Mouse (Mus musculus) hindbrain, embryonic 11.5 days (tissue): ENCODE data around the gene Tpgs1. TPM values are rescaled to one million over a fixed set of nuclear protein-coding genes. Genes with fewer than 3 reads are reported as not detected.
"Not testable (repeated sequence)": the region's sequence is repeated elsewhere in the genome, so short reads cannot be mapped to it uniquely, and the experiment has no call there.

Experiments
- ATAC-seq: fragments of 200-750 bp; cut with Nextera tagmentation; 2 replicates; pipeline ENCODE4 v1.8.0; 2017; ENCODE audit warnings: mild to moderate bottlenecking, moderate TSS enrichment, moderate library complexity; ENCODE audit not compliant: low FRiP score
- DNase-seq: peaks from one replicate; pipeline ENCODE4 v3.0.0-alpha.2; 2015; ENCODE audit warnings: low spot score
- H3K27ac ChIP-seq: fragments of 300-500 bp; sonication (generic); 2 replicates; pipeline ENCODE4 v1.5.1; 2014; ENCODE audit warnings: mild to moderate bottlenecking, low read depth, low read length
- H3K27me3 ChIP-seq: fragments of 300-500 bp; sonication (generic); 2 replicates; pipeline ENCODE4 v1.6.1; 2014; ENCODE audit warnings: mild to moderate bottlenecking, low read length, moderate library complexity, mixed read lengths; ENCODE audit not compliant: control insufficient read depth, insufficient read depth
- H3K36me3 ChIP-seq: fragments of 300-500 bp; sonication (generic); 2 replicates; pipeline ENCODE4 v1.6.1; 2014; ENCODE audit warnings: mild to moderate bottlenecking, low read length, moderate library complexity, mixed read lengths; ENCODE audit not compliant: control insufficient read depth, insufficient read depth
- H3K4me1 ChIP-seq: fragments of 300-500 bp; sonication (generic); replicated peaks from 2 replicates; pipeline ENCODE4 v1.6.1; 2014; ENCODE audit warnings: low read length, mixed read lengths; ENCODE audit not compliant: control insufficient read depth, insufficient read depth
- H3K4me2 ChIP-seq: fragments of 300-500 bp; sonication (generic); replicated peaks from 2 replicates; pipeline ENCODE4 v1.6.1; 2014; ENCODE audit warnings: mild to moderate bottlenecking, low read depth, low read length
- H3K4me3 ChIP-seq: fragments of 300-500 bp; sonication (generic); 2 replicates; pipeline ENCODE4 v1.5.1; 2014; ENCODE audit warnings: low read depth, low read length
- H3K9ac ChIP-seq: fragments of 300-500 bp; sonication (generic); 2 replicates; pipeline ENCODE4 v1.6.1; 2014; ENCODE audit warnings: low read depth, low read length
- H3K9me3 ChIP-seq: fragments of 300-500 bp; sonication (generic); 2 replicates; pipeline ENCODE4 v1.6.1; 2016; ENCODE audit warnings: low read length; ENCODE audit not compliant: control insufficient read depth
- WGBS: fragments of 180-500 bp; shearing (Covaris S2); extraction: QIAGEN DNeasy Blood & Tissue Kit; methylation state at CpG from one replicate; pipeline ENCODE4 v1.1.7; 2014; 5-methylcytosine and 5-hydroxymethylcytosine counted together
- polyA plus RNA-seq: library from polyadenylated mRNA; unstranded; fragments of >200 nt; fragmentation: Nextera tagmentation; extraction: Ambion mirVana; gene quantifications from 2 replicates; pipeline ENCODE4 v1.2.1, GENCODE M21; 2014

The Tpgs1 gene
- polyA plus RNA-seq, 1 experiment from 2014 or later: 70.8 TPM

DNA sequence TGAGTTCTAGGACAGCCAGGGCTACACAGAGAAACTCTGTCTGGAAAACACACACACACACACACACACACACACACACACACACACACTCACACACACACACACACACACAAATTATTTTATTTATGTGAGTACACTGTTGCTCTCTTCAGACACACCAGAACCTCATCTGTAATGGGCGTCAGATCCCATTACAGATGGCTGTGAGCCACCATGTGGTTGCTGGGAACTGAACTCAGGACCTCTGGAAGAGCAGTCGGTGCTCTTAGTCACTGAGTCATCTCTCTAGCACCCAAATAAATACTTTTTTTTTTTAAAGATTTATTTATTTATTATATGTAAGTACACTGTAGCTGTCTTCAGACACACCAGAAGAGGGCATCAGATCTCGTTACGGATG, 33.8 kb downstream of the Tpgs1 start:
- H3K27me3 ChIP-seq, H3K4me1 ChIP-seq, ATAC-seq, H3K4me3 ChIP-seq, H3K4me2 ChIP-seq, H3K9me3 ChIP-seq, H3K9ac ChIP-seq, H3K27ac ChIP-seq, DNase-seq, H3K36me3 ChIP-seq: not testable (repeated sequence)
- 91% methylated on average over 2 of the region's 4 CpGs for WGBS

GRCm38 (mm10) chr10:79703541-79703940, 34.4 kb downstream of the Tpgs1 start:
- H3K4me1 ChIP-seq: peaks cover 5% of the 10 kb centered on the region
- no peak overlapping the region; the same call in 1 of the 2 replicates for H3K9ac ChIP-seq
- peak overlapping the region; percentile 25; the same call in 1 of the 2 replicates for H3K4me2 ChIP-seq
- 77% methylated on average over 10 of the region's 10 CpGs for WGBS
- no peak for DNase-seq
- no peaks in the 10 kb centered on the region for H3K27me3 ChIP-seq
- 0 out of 2 replicates have a peak overlapping the region, but pooled peaks have one; percentile 27 for H3K27ac ChIP-seq
- ATAC-seq: peak; percentile 15
- H3K9me3 ChIP-seq: no peaks in the 10 kb centered on the region
- no peaks in the 10 kb centered on the region for H3K36me3 ChIP-seq
- peak overlapping the region; percentile 67 for H3K4me3 ChIP-seq

- Histone ChIP-seq H3K36me3 (no peaks in the 10 kb centered on the region), H3K27ac (peak within 1 kb of the TSS; percentile 67), H3K4me1 (peaks cover 5% of the 10 kb centered on the region), H3K9me3 (no peaks in the 10 kb centered on the region), H3K9ac (peak within 1 kb of the TSS; percentile 85), H3K4me2 (peak within 1 kb of the TSS; percentile 88), H3K27me3 (no peaks in the 10 kb centered on the region), H3K4me3 (peak within 1 kb of the TSS; percentile 67)
- under 1% methylated on average over 50 of the region's 65 CpGs for WGBS
- ATAC-seq: peak; percentile 96
- peak; percentile 100 for DNase-seq
These were observed 35.1 kb downstream of the Tpgs1 start, which contains the start of gene Bsg for GRCm38 (mm10) chr10:79704065-79704969. Gene Bsg (plus strand): TSS chr10:79704491.

GRCm38 (mm10) chr10:79704970-79705360, 35.8 kb downstream of the Tpgs1 start:
- H3K36me3 ChIP-seq: peaks cover 4% of the 10 kb centered on the region
- H3K9me3 ChIP-seq: no peaks in the 10 kb centered on the region
- H3K4me3 ChIP-seq: peak overlapping the region; percentile 67
- DNase-seq: peak; percentile 19
- peaks cover 5% of the 10 kb centered on the region for H3K4me1 ChIP-seq
- H3K9ac ChIP-seq: peak overlapping the region; percentile 85
- 0 out of 2 replicates have a peak, but pooled peaks have one; percentile 0 for ATAC-seq
- WGBS: 8% methylated on average over 10 of the region's 10 CpGs
- H3K27me3 ChIP-seq: no peaks in the 10 kb centered on the region
- H3K4me2 ChIP-seq: peak overlapping the region; percentile 88
- 0 out of 2 replicates have a peak overlapping the region, but pooled peaks have one; percentile 1 for H3K27ac ChIP-seq

- H3K27ac ChIP-seq: no peak overlapping the region
- DNase-seq: no peak
These were observed 36.8 kb downstream of the Tpgs1 start for GRCm38 (mm10) chr10:79705951-79706350.

DNA sequence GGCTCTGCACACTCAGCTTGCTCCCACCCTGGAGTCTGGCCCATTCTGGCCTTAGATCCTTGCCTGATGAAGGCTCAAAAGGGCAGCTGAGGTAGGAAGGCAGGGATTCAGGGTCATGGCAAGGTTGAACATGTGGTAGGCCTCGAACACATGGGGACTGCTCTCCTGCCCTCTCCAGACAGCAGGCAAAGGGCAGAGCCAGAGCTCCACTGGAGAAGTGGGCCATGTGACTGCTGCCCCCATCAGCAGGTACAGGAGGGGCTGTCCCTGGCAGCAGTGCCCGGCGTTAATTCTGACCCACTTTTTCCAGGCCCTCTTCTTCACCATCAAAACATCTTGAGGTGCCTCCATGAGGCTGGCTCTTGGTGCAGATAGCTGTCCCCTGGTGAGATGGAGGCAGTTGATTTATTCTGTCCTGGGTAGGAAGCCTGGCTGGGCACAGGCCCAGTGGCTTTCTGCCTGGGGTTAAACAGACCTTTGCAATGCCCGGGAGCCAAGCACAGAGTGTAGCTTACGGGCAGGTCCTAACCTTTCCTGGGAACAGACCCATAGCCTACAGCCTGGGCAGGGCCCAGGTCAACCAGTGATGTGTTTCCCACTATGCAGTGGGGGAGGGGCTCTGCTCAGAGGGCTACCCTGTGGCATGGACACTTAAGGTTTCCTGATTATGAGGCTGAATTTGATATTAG, 37.4 kb downstream of the Tpgs1 start:
- Histone ChIP-seq H3K9me3 (no peaks in the 10 kb centered on the region), H3K9ac (no peak overlapping the region), H3K4me1 (peaks cover 5% of the 10 kb centered on the region), H3K27ac (no peak overlapping the region), H3K36me3 (peaks cover 12% of the 10 kb centered on the region), H3K4me3 (peak overlapping the region; percentile 8; the same call in 1 of the 2 replicates), H3K27me3 (no peaks in the 10 kb centered on the region), H3K4me2 (peak overlapping the region; percentile 19)
- ATAC-seq (no peak), DNase-seq (no peak)
- WGBS: 83% methylated on average over 5 of the region's 5 CpGs

More at GRCm38 (mm10) chr10:79705951-79706350, 36.8 kb downstream of the Tpgs1 start:
- Histone ChIP-seq H3K4me2 (peak overlapping the region; percentile 88), H3K9me3 (no peaks in the 10 kb centered on the region), H3K36me3 (peaks cover 10% of the 10 kb centered on the region), H3K27me3 (no peaks in the 10 kb centered on the region), H3K4me1 (peaks cover 5% of the 10 kb centered on the region), H3K9ac (no peak overlapping the region), H3K4me3 (peak overlapping the region; percentile 8)
- no peak for ATAC-seq
- WGBS: 77% methylated on average over 5 of the region's 5 CpGs

GRCm38 (mm10) chr10:79707162-79707561, 38.0 kb downstream of the Tpgs1 start:
- WGBS: 65% methylated on average over 1 of the region's 1 CpGs
- Histone ChIP-seq H3K27ac (no peak overlapping the region), H3K36me3 (peaks cover 12% of the 10 kb centered on the region), H3K4me3 (no peak overlapping the region), H3K9me3 (no peaks in the 10 kb centered on the region), H3K4me2 (0 out of 2 replicates have a peak overlapping the region, but pooled peaks have one; percentile 19), H3K27me3 (no peaks in the 10 kb centered on the region), H3K9ac (no peak overlapping the region), H3K4me1 (peaks cover 5% of the 10 kb centered on the region)
- ATAC-seq: no peak
- no peak for DNase-seq

DNA sequence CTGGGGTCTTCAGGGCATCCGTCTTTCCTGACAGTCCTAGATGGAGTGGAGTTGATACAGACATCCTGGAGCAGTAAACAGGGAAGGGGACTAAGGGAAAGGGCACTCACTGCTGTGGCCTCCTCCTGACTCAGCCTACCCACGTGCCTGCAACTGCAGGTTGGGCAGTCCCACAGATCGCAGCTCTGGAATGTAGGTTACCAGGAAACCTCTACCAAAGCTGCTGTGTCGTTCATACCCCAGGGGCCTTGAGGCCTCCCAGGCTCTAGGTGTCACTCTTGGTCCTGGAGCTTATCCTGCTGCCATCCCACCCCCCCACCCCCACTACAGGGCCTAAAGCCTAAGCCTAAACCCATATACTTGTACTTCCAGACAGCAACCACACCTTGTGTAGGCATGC, 38.6 kb downstream of the Tpgs1 start:
- WGBS: 73% methylated on average over 4 of the region's 4 CpGs
- Histone ChIP-seq H3K36me3 (peaks cover 12% of the 10 kb centered on the region), H3K9ac (no peak overlapping the region), H3K4me1 (peaks cover 5% of the 10 kb centered on the region), H3K4me2 (no peak overlapping the region), H3K4me3 (no peak overlapping the region), H3K9me3 (no peaks in the 10 kb centered on the region), H3K27ac (no peak overlapping the region), H3K27me3 (no peaks in the 10 kb centered on the region)
- no peak for DNase-seq
- ATAC-seq: no peak
